Mouse (Mus musculus) left cerebral cortex, adult 9 months (tissue): ENCODE measurements around the gene Aplnr.

Experiments used
- DNase-seq, 2 experiments: peaks; one replicate each; pipeline ENCODE4 v3.0.0; 2022; ENCODE audit warnings: low spot score in 2 of 2

The Aplnr gene

GRCm38 (mm10) chr2:85136089-85136488 is at the start of gene Aplnr:
TSS of gene Aplnr (plus strand) at chr2:85136225.
- DNase-seq = no peak

GRCm38 (mm10) chr2:85088716-85089646 is 47.0 kb upstream of the Aplnr start:
- DNase-seq = no peak

GRCm38 (mm10) chr2:85091325-85091724 is 44.7 kb upstream of the Aplnr start:
- no peak for DNase-seq

GRCm38 (mm10) chr2:85093376-85093775 is 42.6 kb upstream of the Aplnr start:
- no peak for DNase-seq

GRCm38 (mm10) chr2:85095906-85096305 is 40.1 kb upstream of the Aplnr start:
- no peak for DNase-seq

GRCm38 (mm10) chr2:85098014-85098413 is 38.0 kb upstream of the Aplnr start:
- DNase-seq = no peak

- DNase-seq = no peak
Observed at GRCm38 (mm10) chr2:85098824-85099511, 37.1 kb upstream of the Aplnr start.

GRCm38 (mm10) chr2:85103201-85103600 is 32.8 kb upstream of the Aplnr start:
- DNase-seq = no peak

GRCm38 (mm10) chr2:85105426-85106013 is 30.5 kb upstream of the Aplnr start:
- DNase-seq = peak in 1 of 2 experiments; percentile 0

GRCm38 (mm10) chr2:85106068-85106790 is 29.8 kb upstream of the Aplnr start:
- no peak for DNase-seq

- no peak for DNase-seq
Observed at GRCm38 (mm10) chr2:85106941-85107340, 29.1 kb upstream of the Aplnr start.

GRCm38 (mm10) chr2:85110288-85110875 is 25.6 kb upstream of the Aplnr start:
- no peak for DNase-seq

GRCm38 (mm10) chr2:85123187-85123868 is 12.7 kb upstream of the Aplnr start:
- peak in 1 of 2 experiments; percentile 55 for DNase-seq

GRCm38 (mm10) chr2:85123869-85124535 is 12.0 kb upstream of the Aplnr start:
- peak; percentile 42 to 88 for DNase-seq

- DNase-seq = peak in 1 of 2 experiments; percentile 0
Observed at GRCm38 (mm10) chr2:85129496-85129971, 6.5 kb upstream of the Aplnr start.

GRCm38 (mm10) chr2:85131226-85131625 is 4.8 kb upstream of the Aplnr start:
- DNase-seq = no peak

- no peak for DNase-seq
Observed at GRCm38 (mm10) chr2:85131724-85132123, 4.3 kb upstream of the Aplnr start.

- DNase-seq = no peak
Observed at GRCm38 (mm10) chr2:85132204-85132603, 3.8 kb upstream of the Aplnr start.

- DNase-seq = no peak
Observed at GRCm38 (mm10) chr2:85135099-85135498, 926 bp upstream of the Aplnr start.
